Mouse (Mus musculus) kidney, adult 2 months (tissue): ENCODE measurements around the gene Fxyd4.
A peak's percentile ranks its signal among the peaks of the same experiment; 100 is the strongest.

Experiments
- CTCF ChIP-seq: fragments of 200-500 bp; conservative IDR thresholded peaks from 2 replicates; pipeline ENCODE4 v1.5.1; 2011; ENCODE audit warnings: low read depth, mild to moderate bottlenecking, control low read depth, low read length, moderate library complexity, mixed read lengths; ENCODE audit not compliant: insufficient read depth, insufficient read length
- POLR2A ChIP-seq: fragments of 200-500 bp; IDR thresholded peaks from one replicate; pipeline ENCODE4 v1.6.1; 2011; ENCODE audit warnings: low read depth, low read length, control low read depth

DNA sequence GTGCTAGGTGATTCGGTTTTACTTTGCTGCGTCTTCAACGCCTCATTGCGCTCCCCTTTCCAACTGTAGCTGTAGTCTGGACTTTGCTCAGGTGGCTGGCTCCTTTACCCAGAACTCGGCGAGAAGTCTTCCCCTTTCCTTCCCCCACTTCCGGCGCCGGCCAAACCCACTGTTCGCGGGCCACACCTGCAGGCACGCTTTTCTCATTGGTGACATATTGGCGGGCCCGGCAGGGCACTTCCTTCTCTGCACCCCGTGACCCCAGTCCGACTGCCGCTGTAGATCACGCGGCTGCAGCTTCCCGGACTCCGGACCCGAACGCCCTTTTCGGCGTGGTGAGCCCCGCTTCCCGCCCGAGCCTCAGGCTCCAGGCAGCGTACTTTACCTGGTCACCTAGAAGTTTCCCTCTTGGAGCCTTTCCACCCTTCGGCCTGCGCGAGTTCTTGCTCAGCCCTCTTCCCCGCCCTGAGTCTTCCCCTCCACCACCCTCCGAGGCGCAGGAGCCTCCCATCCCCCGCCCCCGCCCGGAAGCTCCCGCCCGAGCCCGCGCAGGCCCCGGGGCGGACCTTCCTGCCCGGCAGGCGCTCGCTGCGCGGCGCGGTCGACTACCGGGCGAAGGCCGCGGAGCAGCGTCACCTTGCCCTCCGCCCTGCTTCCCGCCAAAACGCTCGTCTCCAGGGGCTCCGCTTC is 20.6 kb downstream of the Fxyd4 start:
- TF ChIP-seq CTCF (no peak), POLR2A (peak; percentile 35)
